Mouse (Mus musculus) embryonic facial prominence, embryonic 15.5 days (tissue): ENCODE data around the gene Gpr158. TPM values are rescaled to one million over a fixed set of nuclear protein-coding genes. Genes with fewer than 3 reads are reported as not detected.
"Not testable (repeated sequence)": the region's sequence is repeated elsewhere in the genome, so short reads cannot be mapped to it uniquely, and the experiment has no call there.

Experiments used
- ATAC-seq: fragments of 200-750 bp; cut with Nextera tagmentation; 2 replicates; pipeline ENCODE4 v1.8.0; 2017; ENCODE audit warnings: low read depth, moderate TSS enrichment; ENCODE audit not compliant: insufficient number of reproducible peaks, low FRiP score, low TSS enrichment
- H3K27ac ChIP-seq: fragments of 300-500 bp; sonication (generic); replicated peaks from 2 replicates; pipeline ENCODE4 v1.5.1; 2015; ENCODE audit warnings: mild to moderate bottlenecking, inconsistent platforms
- H3K27me3 ChIP-seq: fragments of 300-500 bp; sonication (generic); 2 replicates; pipeline ENCODE4 v1.6.1; 2015; ENCODE audit warnings: inconsistent platforms
- H3K36me3 ChIP-seq: fragments of 300-500 bp; sonication (generic); 2 replicates; pipeline ENCODE4 v1.6.1; 2015; ENCODE audit warnings: mild to moderate bottlenecking, inconsistent platforms
- H3K4me1 ChIP-seq: fragments of 300-500 bp; sonication (generic); 2 replicates; pipeline ENCODE4 v1.6.1; 2015; ENCODE audit warnings: inconsistent platforms
- H3K4me2 ChIP-seq: fragments of 300-500 bp; sonication (generic); replicated peaks from 2 replicates; pipeline ENCODE4 v1.6.1; 2015; ENCODE audit warnings: mild to moderate bottlenecking, inconsistent platforms
- H3K4me3 ChIP-seq: fragments of 300-500 bp; sonication (generic); replicated peaks from 2 replicates; pipeline ENCODE4 v1.5.1; 2015; ENCODE audit warnings: mild to moderate bottlenecking, inconsistent platforms
- H3K9ac ChIP-seq: fragments of 300-500 bp; sonication (generic); 2 replicates; pipeline ENCODE4 v1.6.1; 2015; ENCODE audit warnings: inconsistent platforms
- H3K9me3 ChIP-seq: fragments of 300-500 bp; sonication (generic); replicated peaks from 2 replicates; pipeline ENCODE4 v1.6.1; 2016; ENCODE audit warnings: inconsistent platforms
- WGBS: fragments of 180-500 bp; shearing (Covaris S2); methylation state at CpG from one replicate; pipeline ENCODE4 v1.1.7; 2015; 5-methylcytosine and 5-hydroxymethylcytosine counted together
- polyA plus RNA-seq: library from polyadenylated mRNA; unstranded; fragments of >200 nt; fragmentation: Nextera tagmentation; extraction: Ambion mirVana; gene quantifications from 2 replicates; pipeline ENCODE4 v1.2.1, GENCODE M21; 2015

Gpr158 gene
- polyA plus RNA-seq, 1 experiment from 2014 or later, result 0.16 TPM

- no peak overlapping the region for H3K27ac ChIP-seq
- no peak overlapping the region for H3K9ac ChIP-seq
- H3K9me3 ChIP-seq, result no peaks in the 10 kb centered on the region
- no peaks in the 10 kb centered on the region for H3K27me3 ChIP-seq
- no peaks in the 10 kb centered on the region for H3K36me3 ChIP-seq
- H3K4me2 ChIP-seq, result no peak overlapping the region
- H3K4me1 ChIP-seq, result no peaks in the 10 kb centered on the region
- 75% methylated on average over 3 of the region's 3 CpGs for WGBS
- H3K4me3 ChIP-seq, result no peak overlapping the region
- ATAC-seq, result no peak
These were observed 41.5 kb downstream of the Gpr158 start for GRCm38 (mm10) chr2:21408821-21409220.

GRCm38 (mm10) chr2:21430288-21430687, 62.9 kb downstream of the Gpr158 start:
- Histone ChIP-seq H3K9ac (no peak overlapping the region), H3K36me3 (no peaks in the 10 kb centered on the region), H3K4me1 (no peaks in the 10 kb centered on the region), H3K4me3 (no peak overlapping the region), H3K27ac (no peak overlapping the region), H3K4me2 (no peak overlapping the region), H3K9me3 (no peaks in the 10 kb centered on the region), H3K27me3 (no peaks in the 10 kb centered on the region)
- ATAC-seq, result no peak
- 89% methylated on average over 2 of the region's 2 CpGs for WGBS

GRCm38 (mm10) chr2:21431182-21431581, 63.8 kb downstream of the Gpr158 start:
- no peaks in the 10 kb centered on the region for H3K4me1 ChIP-seq
- no peaks in the 10 kb centered on the region for H3K36me3 ChIP-seq
- H3K4me2 ChIP-seq, result no peak overlapping the region
- H3K27ac ChIP-seq, result no peak overlapping the region
- H3K9me3 ChIP-seq, result no peaks in the 10 kb centered on the region
- no peaks in the 10 kb centered on the region for H3K27me3 ChIP-seq
- no peak overlapping the region for H3K4me3 ChIP-seq
- WGBS, result 69% methylated on average over 6 of the region's 6 CpGs
- no peak for ATAC-seq
- no peak overlapping the region for H3K9ac ChIP-seq

DNA sequence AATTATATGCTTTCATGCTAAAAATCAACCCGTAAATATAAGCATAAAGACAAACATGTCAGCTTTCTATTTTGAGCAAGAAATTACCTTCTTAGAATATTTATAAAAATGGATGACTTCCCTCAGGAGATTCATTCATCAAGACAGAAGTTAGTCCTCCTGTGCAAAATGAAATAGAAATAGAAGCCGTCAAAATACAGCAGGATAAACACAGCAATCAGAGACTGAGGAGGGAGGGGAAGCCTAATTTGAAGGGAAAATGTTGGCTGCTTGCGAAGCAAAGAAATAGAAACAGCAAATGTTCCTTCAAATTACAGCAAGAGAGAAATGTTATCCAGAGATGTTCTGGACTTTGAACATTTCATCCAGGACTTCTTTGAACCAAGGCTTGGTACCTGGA, 72.3 kb downstream of the Gpr158 start:
- no peaks in the 10 kb centered on the region for H3K27me3 ChIP-seq
- WGBS, result 78% methylated on average over 3 of the region's 3 CpGs
- H3K4me3 ChIP-seq, result no peak overlapping the region
- no peaks in the 10 kb centered on the region for H3K9me3 ChIP-seq
- no peak overlapping the region for H3K27ac ChIP-seq
- H3K36me3 ChIP-seq, result no peaks in the 10 kb centered on the region
- H3K4me2 ChIP-seq, result no peak overlapping the region
- H3K9ac ChIP-seq, result no peak overlapping the region
- no peaks in the 10 kb centered on the region for H3K4me1 ChIP-seq
- no peak for ATAC-seq

GRCm38 (mm10) chr2:21460606-21461005, 93.3 kb downstream of the Gpr158 start:
- H3K4me1 ChIP-seq, H3K4me2 ChIP-seq, H3K27me3 ChIP-seq, H3K27ac ChIP-seq, H3K9me3 ChIP-seq, ATAC-seq, H3K36me3 ChIP-seq, H3K9ac ChIP-seq, H3K4me3 ChIP-seq: not testable (repeated sequence)
- WGBS, result 78% methylated on average over 4 of the region's 4 CpGs

- Histone ChIP-seq H3K36me3 (no peaks in the 10 kb centered on the region), H3K9me3 (no peaks in the 10 kb centered on the region), H3K27ac (no peak overlapping the region), H3K27me3 (no peaks in the 10 kb centered on the region), H3K4me1 (no peaks in the 10 kb centered on the region), H3K9ac (no peak overlapping the region), H3K4me2 (no peak overlapping the region), H3K4me3 (no peak overlapping the region)
- ATAC-seq, result no peak
- WGBS, result 84% methylated on average over 2 of the region's 2 CpGs
These were observed 107.6 kb downstream of the Gpr158 start for GRCm38 (mm10) chr2:21474957-21475356.

DNA sequence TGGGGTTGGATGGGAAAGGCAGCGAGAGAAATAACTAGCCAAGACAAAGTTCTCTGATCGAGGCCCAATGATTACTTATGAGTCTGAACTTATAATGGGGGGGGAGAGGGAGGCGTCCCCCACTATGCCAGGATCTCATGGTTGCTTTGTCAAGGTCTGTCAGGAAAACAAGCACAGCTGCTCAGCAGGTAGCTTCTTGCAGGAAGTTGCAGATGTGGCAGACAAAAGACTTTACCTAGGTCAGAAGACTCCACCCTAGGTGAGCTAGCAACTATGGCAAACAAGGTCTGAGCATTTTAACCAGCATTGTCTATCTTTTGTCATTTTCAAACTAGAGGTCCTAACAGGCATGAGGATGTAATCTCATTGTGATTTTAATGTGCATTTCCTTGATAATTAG, 129.5 kb downstream of the Gpr158 start:
- H3K4me1 ChIP-seq, result no peaks in the 10 kb centered on the region
- no peak overlapping the region for H3K27ac ChIP-seq
- H3K27me3 ChIP-seq, result no peaks in the 10 kb centered on the region
- no peak for ATAC-seq
- H3K9ac ChIP-seq, result no peak overlapping the region
- no peaks in the 10 kb centered on the region for H3K9me3 ChIP-seq
- H3K36me3 ChIP-seq, result no peaks in the 10 kb centered on the region
- WGBS, result 72% methylated on average over 3 of the region's 3 CpGs
- no peak overlapping the region for H3K4me2 ChIP-seq
- H3K4me3 ChIP-seq, result no peak overlapping the region

DNA sequence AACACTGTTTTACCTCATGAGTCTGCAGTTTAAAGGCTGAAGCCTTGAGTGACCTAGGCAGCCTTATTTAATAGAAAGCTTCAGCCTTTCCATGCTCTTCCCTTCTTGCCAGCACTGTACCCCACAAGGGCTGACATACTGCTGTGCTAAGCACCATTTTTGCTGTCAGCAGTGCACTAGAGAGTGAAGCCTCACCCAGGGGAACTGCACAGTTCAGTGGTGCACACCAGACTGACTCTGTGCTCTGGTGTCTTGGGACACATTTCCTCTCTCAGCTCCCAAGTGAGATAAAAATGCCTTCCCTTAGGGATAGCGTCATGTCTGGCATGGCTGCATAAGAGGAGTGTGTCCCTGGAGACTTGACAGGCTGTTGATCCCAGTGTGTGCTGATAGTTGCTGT, 130.6 kb downstream of the Gpr158 start:
- Histone ChIP-seq H3K9ac (no peak overlapping the region), H3K4me2 (no peak overlapping the region), H3K27me3 (no peaks in the 10 kb centered on the region), H3K9me3 (no peaks in the 10 kb centered on the region), H3K27ac (no peak overlapping the region), H3K4me1 (no peaks in the 10 kb centered on the region), H3K4me3 (no peak overlapping the region), H3K36me3 (no peaks in the 10 kb centered on the region)
- 70% methylated on average over 1 of the region's 1 CpGs for WGBS
- ATAC-seq, result no peak

- Histone ChIP-seq H3K4me1 (no peaks in the 10 kb centered on the region), H3K27me3 (no peaks in the 10 kb centered on the region), H3K36me3 (no peaks in the 10 kb centered on the region), H3K4me2 (no peak overlapping the region), H3K9me3 (no peaks in the 10 kb centered on the region), H3K27ac (no peak overlapping the region), H3K4me3 (no peak overlapping the region), H3K9ac (no peak overlapping the region)
- 81% methylated on average over 2 of the region's 2 CpGs for WGBS
- no peak for ATAC-seq
These were observed 132.1 kb downstream of the Gpr158 start for GRCm38 (mm10) chr2:21499399-21499798.

DNA sequence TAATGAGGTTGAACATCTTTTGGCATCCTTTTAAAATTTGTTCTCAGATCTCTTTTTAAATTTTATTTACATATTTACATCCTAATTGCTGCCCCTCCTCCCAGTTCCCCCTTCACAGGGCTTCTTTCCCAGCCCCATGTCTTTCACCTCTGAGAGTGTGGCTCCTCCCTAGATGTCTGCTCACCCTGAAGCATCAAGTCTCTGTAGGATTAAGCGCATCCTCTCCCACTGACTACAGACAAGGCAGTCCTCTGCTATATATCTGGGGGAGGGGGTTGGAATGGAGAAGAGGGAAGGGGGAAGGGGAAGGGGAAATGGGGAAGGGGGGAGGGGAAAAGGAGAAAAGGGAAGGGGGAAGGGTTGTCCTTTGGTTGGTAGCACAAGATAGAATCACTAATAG, 140.1 kb downstream of the Gpr158 start:
- Histone ChIP-seq H3K9ac (no peak overlapping the region), H3K4me1 (no peaks in the 10 kb centered on the region), H3K4me3 (no peak overlapping the region), H3K36me3 (no peaks in the 10 kb centered on the region), H3K4me2 (no peak overlapping the region), H3K27ac (no peak overlapping the region), H3K27me3 (no peaks in the 10 kb centered on the region), H3K9me3 (no peaks in the 10 kb centered on the region)
- no peak for ATAC-seq
- 50% methylated on average over 1 of the region's 1 CpGs for WGBS

DNA sequence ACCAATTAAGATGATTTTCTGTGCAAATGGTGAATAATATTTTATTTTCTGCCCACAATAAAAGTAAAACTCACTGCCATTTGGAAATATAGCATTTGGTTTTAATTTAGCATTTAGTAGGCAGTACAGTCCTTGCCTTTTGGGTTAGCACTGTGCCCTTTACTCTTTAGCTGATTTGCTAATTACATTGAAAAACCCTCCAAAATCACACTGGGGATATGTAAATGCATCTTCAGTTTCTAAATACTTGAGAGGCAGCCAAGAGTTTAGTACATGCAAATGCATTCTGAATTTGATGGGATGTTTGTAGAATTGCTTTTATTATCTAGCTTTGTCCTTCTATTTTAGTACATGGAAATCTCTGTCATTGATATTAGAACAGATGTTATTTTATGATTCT, 163.4 kb downstream of the Gpr158 start:
- Histone ChIP-seq H3K4me3 (no peak overlapping the region), H3K9ac (no peak overlapping the region), H3K9me3 (no peaks in the 10 kb centered on the region), H3K4me2 (no peak overlapping the region), H3K4me1 (no peaks in the 10 kb centered on the region), H3K36me3 (no peaks in the 10 kb centered on the region), H3K27me3 (no peaks in the 10 kb centered on the region), H3K27ac (no peak overlapping the region)
- ATAC-seq, result no peak

GRCm38 (mm10) chr2:21619180-21619579, 251.8 kb downstream of the Gpr158 start:
- Histone ChIP-seq H3K4me3 (no peak overlapping the region), H3K27ac (no peak overlapping the region), H3K36me3 (no peaks in the 10 kb centered on the region), H3K9me3 (no peaks in the 10 kb centered on the region), H3K9ac (no peak overlapping the region), H3K4me2 (no peak overlapping the region), H3K4me1 (no peaks in the 10 kb centered on the region), H3K27me3 (no peaks in the 10 kb centered on the region)
- WGBS, result 75% methylated on average over 6 of the region's 6 CpGs
- no peak for ATAC-seq
